In genomic region chr2:160973648-160974215, GRCm38 (mm10) we compare ENCODE assay signal across 13 mouse cellular contexts.
"Had no signal": no experiment of that assay in that cellular context is flagged by ENCODE, and none has a peak within 500 bp of the region (broad histone marks: within the 10 kb centered on the region; RNA-seq: fewer than 3 reads in every experiment).

No protein-coding gene starts in this region.

- DNase-seq: lung, postnatal 14 days; right cerebral cortex, adult 18-20 months; right cerebral cortex, postnatal 25 days; thymus, postnatal 4 days had no signal

- H3K4me2 ChIP-seq: hindbrain, embryonic 13.5 days; liver, embryonic 15.5 days; lung, embryonic 15.5 days; midbrain, embryonic 12.5 days had no signal

- H3K27me3 ChIP-seq: hindbrain, embryonic 13.5 days; liver, embryonic 15.5 days; lung, embryonic 15.5 days; midbrain, embryonic 12.5 days had no signal

- H3K27ac ChIP-seq: hindbrain, postnatal 0 days; left cerebral cortex, adult 2 months; limb, embryonic 10.5 days; liver, embryonic 15.5 days; lung, embryonic 15.5 days; macrophage; midbrain, embryonic 12.5 days had no signal

- H3K9me3 ChIP-seq: hindbrain, embryonic 13.5 days; limb, embryonic 10.5 days; liver, embryonic 15.5 days; lung, embryonic 15.5 days; midbrain, embryonic 12.5 days had no signal

- H3K4me1 ChIP-seq: limb, embryonic 10.5 days; liver, embryonic 15.5 days had no signal

- H3K9ac ChIP-seq: hindbrain, embryonic 13.5 days; liver, embryonic 15.5 days; lung, embryonic 15.5 days; midbrain, embryonic 12.5 days had no signal

- H3K4me3 ChIP-seq: hindbrain, embryonic 13.5 days; left cerebral cortex, adult 2 months; limb, embryonic 10.5 days; liver, embryonic 15.5 days; lung, embryonic 15.5 days; midbrain, embryonic 12.5 days had no signal

- ATAC-seq: hindbrain, postnatal 0 days; midbrain, embryonic 16.5 days had no signal
